Mouse (Mus musculus) lung, postnatal 0 days (tissue): ENCODE data around the gene Itga9. TPM values are rescaled to one million over a fixed set of nuclear protein-coding genes. Genes with fewer than 3 reads are reported as not detected.
A peak's percentile ranks its signal among the peaks of the same experiment; 100 is the strongest.

Source experiments
- ATAC-seq: fragments of 200-750 bp; cut with Nextera tagmentation; 2 replicates; pipeline ENCODE4 v1.8.0; 2017; ENCODE audit warnings: moderate library complexity
- DNase-seq: peaks from one replicate; pipeline ENCODE4 v3.0.0-alpha.2; 2016; ENCODE audit warnings: low spot score
- H3K27ac ChIP-seq: fragments of 300-500 bp; sonication (generic); 2 replicates; pipeline ENCODE4 v1.5.1; 2014; ENCODE audit warnings: antibody characterized with exemption, mild to moderate bottlenecking, low read length, mixed read lengths
- H3K27me3 ChIP-seq: fragments of 300-500 bp; sonication (generic); replicated peaks from 2 replicates; pipeline ENCODE4 v1.6.1; 2014; ENCODE audit warnings: low read length, mixed read lengths; ENCODE audit not compliant: insufficient read depth
- H3K36me3 ChIP-seq: fragments of 300-500 bp; sonication (generic); 2 replicates; pipeline ENCODE4 v1.6.1; 2014; ENCODE audit warnings: low read length, mixed read lengths; ENCODE audit not compliant: insufficient read depth
- H3K4me1 ChIP-seq: fragments of 300-500 bp; sonication (generic); 2 replicates; pipeline ENCODE4 v1.6.1; 2014; ENCODE audit warnings: antibody characterized with exemption, low read depth, low read length, mixed read lengths; ENCODE audit not compliant: insufficient read depth
- H3K4me2 ChIP-seq: fragments of 300-500 bp; sonication (generic); replicated peaks from 2 replicates; pipeline ENCODE4 v1.6.1; 2014; ENCODE audit warnings: low read depth, mild to moderate bottlenecking, low read length, moderate library complexity, mixed read lengths
- H3K4me3 ChIP-seq: fragments of 300-500 bp; sonication (generic); 2 replicates; pipeline ENCODE4 v1.5.1; 2014; ENCODE audit warnings: low read depth, low read length
- H3K9ac ChIP-seq: fragments of 300-500 bp; sonication (generic); replicated peaks from 2 replicates; pipeline ENCODE4 v1.6.1; 2014; ENCODE audit warnings: low read depth, mild to moderate bottlenecking
- H3K9me3 ChIP-seq: fragments of 300-500 bp; sonication (generic); 2 replicates; pipeline ENCODE4 v1.6.1; 2016; ENCODE audit warnings: low read length, mixed read lengths
- CTCF ChIP-seq: IDR thresholded peaks from 2 replicates; pipeline ENCODE4 v1.5.1; 2016; ENCODE audit warnings: antibody characterized with exemption, mild to moderate bottlenecking
- EP300 ChIP-seq: IDR thresholded peaks from 2 replicates; pipeline ENCODE4 v1.6.1; 2016; ENCODE audit warnings: antibody characterized with exemption, mild to moderate bottlenecking, control low read depth
- WGBS: fragments of 180-500 bp; shearing (Covaris S2); extraction: QIAGEN DNeasy Blood & Tissue Kit; methylation state at CpG from one replicate; pipeline ENCODE4 v1.1.7; 2014; 5-methylcytosine and 5-hydroxymethylcytosine counted together
- polyA plus RNA-seq: library from polyadenylated mRNA; unstranded; fragments of >200 nt; fragmentation: Nextera tagmentation; extraction: Ambion mirVana; gene quantifications from 2 replicates; pipeline ENCODE4 v1.2.1, GENCODE M21; 2015

Itga9 gene
- polyA plus RNA-seq, 1 experiment from 2014 or later: 24.2 TPM

- Histone ChIP-seq H3K4me2 (peak overlapping the region; percentile 95), H3K9ac (peak overlapping the region; percentile 73), H3K27ac (peak overlapping the region; percentile 95), H3K27me3 (no peaks in the 10 kb centered on the region), H3K9me3 (no peaks in the 10 kb centered on the region), H3K4me1 (peaks cover 20% of the 10 kb centered on the region; the same call in 1 of the 2 replicates), H3K36me3 (no peaks in the 10 kb centered on the region; the same call in 1 of the 2 replicates), H3K4me3 (peak overlapping the region; percentile 72)
- peak; percentile 86 for ATAC-seq
- TF ChIP-seq EP300 (no peak), CTCF (no peak)
- WGBS: under 1% methylated on average over 48 of the region's 53 CpGs
- DNase-seq: peak; percentile 98
These were observed 319.0 kb downstream of the Itga9 start for GRCm38 (mm10) chr9:118925286-118926110.

GRCm38 (mm10) chr9:118926111-118926650 is 319.7 kb downstream of the Itga9 start, which contains the start of gene Ctdspl:
Gene Ctdspl, plus strand, starts transcription at chr9:118926453.
- peak within 1 kb of the TSS; percentile 73 for H3K9ac ChIP-seq
- WGBS: under 1% methylated on average over 21 of the region's 73 CpGs
- H3K4me1 ChIP-seq: peaks cover 20% of the 10 kb centered on the region; the same call in 1 of the 2 replicates
- H3K9me3 ChIP-seq: no peaks in the 10 kb centered on the region
- H3K4me2 ChIP-seq: peak within 1 kb of the TSS; percentile 95
- no peaks in the 10 kb centered on the region for H3K27me3 ChIP-seq
- TF ChIP-seq EP300: no peak
- DNase-seq (peak; percentile 87), ATAC-seq (peak; percentile 31)
- H3K4me3 ChIP-seq: peak within 1 kb of the TSS; percentile 72
- H3K27ac ChIP-seq: peak within 1 kb of the TSS; percentile 95
- no peaks in the 10 kb centered on the region; the same call in 1 of the 2 replicates for H3K36me3 ChIP-seq

GRCm38 (mm10) chr9:118926688-118927321 is 320.3 kb downstream of the Itga9 start:
- no peaks in the 10 kb centered on the region for H3K9me3 ChIP-seq
- H3K36me3 ChIP-seq: no peaks in the 10 kb centered on the region; the same call in 1 of the 2 replicates
- H3K9ac ChIP-seq: peak overlapping the region; percentile 73
- peak overlapping the region; percentile 95 for H3K4me2 ChIP-seq
- peaks cover 20% of the 10 kb centered on the region; the same call in 1 of the 2 replicates for H3K4me1 ChIP-seq
- TF ChIP-seq EP300: no peak
- TF ChIP-seq CTCF: no peak; the same call in 1 of the 2 replicates
- H3K4me3 ChIP-seq: peak overlapping the region; percentile 72
- DNase-seq (peak; percentile 54), ATAC-seq (peak; percentile 8)
- WGBS: under 1% methylated on average over 40 of the region's 68 CpGs
- peak overlapping the region; percentile 95 for H3K27ac ChIP-seq
- H3K27me3 ChIP-seq: no peaks in the 10 kb centered on the region

- Histone ChIP-seq H3K27ac (peak overlapping the region; percentile 95), H3K9ac (peak overlapping the region; percentile 73), H3K4me3 (peak overlapping the region; percentile 72), H3K36me3 (no peaks in the 10 kb centered on the region; the same call in 1 of the 2 replicates), H3K9me3 (no peaks in the 10 kb centered on the region), H3K4me1 (peaks cover 17% of the 10 kb centered on the region; the same call in 1 of the 2 replicates), H3K4me2 (peak overlapping the region; percentile 95), H3K27me3 (no peaks in the 10 kb centered on the region)
- WGBS: 2% methylated on average over 8 of the region's 8 CpGs
- ATAC-seq (peak; percentile 22), DNase-seq (peak; percentile 79)
- TF ChIP-seq EP300 (no peak), CTCF (no peak)
These were observed 321.0 kb downstream of the Itga9 start for GRCm38 (mm10) chr9:118927501-118927900.

GRCm38 (mm10) chr9:118928007-118928406 is 321.5 kb downstream of the Itga9 start:
- no peaks in the 10 kb centered on the region for H3K27me3 ChIP-seq
- TF ChIP-seq CTCF (no peak), EP300 (no peak)
- peak; percentile 20 for ATAC-seq
- H3K27ac ChIP-seq: peak overlapping the region; percentile 95
- 35% methylated on average over 2 of the region's 2 CpGs for WGBS
- peak; percentile 73 for DNase-seq
- peak overlapping the region; percentile 72 for H3K4me3 ChIP-seq
- H3K36me3 ChIP-seq: no peaks in the 10 kb centered on the region; the same call in 1 of the 2 replicates
- no peaks in the 10 kb centered on the region for H3K9me3 ChIP-seq
- peaks cover 17% of the 10 kb centered on the region; the same call in 1 of the 2 replicates for H3K4me1 ChIP-seq
- H3K4me2 ChIP-seq: peak overlapping the region; percentile 95
- peak overlapping the region; percentile 16; the same call in 1 of the 2 replicates for H3K9ac ChIP-seq
